Mouse (Mus musculus): ENCODE measurements around the gene Gpr55.
A peak's percentile ranks its signal among the peaks of the same experiment; 100 is the strongest.
"Not testable (repeated sequence)": the region's sequence is repeated elsewhere in the genome, so short reads cannot be mapped to it uniquely, and the experiment has no call there.

The Gpr55 gene

DNA sequence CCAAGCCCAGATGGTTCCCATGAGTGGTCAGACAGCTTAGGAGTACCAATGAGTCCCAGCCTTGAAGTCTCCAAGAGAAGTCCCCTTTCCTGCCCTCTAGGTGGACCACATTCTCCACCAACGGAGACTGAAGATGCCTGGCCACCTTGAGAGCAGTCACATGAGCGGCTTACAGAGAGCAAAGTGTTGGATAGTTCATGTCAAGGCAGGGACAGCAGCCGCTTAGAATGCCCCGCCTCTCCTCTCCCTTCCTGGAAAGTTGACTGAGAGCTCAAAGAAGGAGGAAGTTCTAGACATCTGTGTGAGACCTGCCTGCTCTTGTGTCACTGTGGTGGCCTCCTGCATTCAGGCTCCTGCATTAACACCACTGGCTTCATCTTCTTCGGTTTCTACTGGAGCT, at the start of gene Gpr55:
Gene Gpr55, minus strand, starts transcription at position 135 of the 400 bp plus-strand sequence.
- no peak for DNase-seq

DNA sequence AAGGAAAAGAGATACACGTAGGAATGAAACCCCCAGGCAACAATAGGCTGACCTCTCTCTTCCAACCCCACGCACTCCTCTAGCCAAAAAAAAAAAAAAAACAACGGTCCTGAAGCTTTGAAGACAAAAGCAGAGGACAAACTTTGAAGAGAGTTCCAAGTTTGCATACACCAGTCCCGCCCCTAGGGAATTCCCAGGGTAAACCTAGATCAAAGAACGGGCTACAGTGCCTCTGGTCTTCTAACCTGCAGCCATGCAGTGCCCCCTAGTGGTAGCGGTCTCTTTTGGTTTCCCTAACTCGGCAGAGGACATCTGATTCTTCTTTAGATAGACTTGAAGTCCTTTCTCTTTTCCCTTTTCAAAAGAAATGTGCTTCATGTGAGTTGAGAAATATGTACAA, 47.0 kb upstream of the Gpr55 start:
- DNase-seq: peak; percentile 94 to 98

DNA sequence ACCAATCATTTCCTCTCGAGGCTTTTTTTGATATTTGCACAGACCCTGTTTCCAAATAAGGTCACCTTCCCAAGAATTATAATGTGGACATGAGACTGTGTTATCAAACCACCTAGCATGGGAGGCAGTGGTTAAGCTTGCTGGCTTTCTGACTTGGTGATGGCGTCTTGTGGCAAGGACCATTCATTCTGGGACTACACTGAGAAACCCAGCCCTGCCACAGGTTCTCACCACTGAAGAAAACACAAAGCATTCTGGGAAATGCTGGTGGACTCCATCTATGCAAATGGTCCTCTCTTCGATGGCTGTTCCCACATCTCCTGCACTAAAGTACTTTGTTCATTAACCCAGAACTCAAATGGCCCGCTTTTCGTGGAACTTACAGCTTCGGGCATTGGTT, 45.2 kb upstream of the Gpr55 start:
- DNase-seq: no peak

DNA sequence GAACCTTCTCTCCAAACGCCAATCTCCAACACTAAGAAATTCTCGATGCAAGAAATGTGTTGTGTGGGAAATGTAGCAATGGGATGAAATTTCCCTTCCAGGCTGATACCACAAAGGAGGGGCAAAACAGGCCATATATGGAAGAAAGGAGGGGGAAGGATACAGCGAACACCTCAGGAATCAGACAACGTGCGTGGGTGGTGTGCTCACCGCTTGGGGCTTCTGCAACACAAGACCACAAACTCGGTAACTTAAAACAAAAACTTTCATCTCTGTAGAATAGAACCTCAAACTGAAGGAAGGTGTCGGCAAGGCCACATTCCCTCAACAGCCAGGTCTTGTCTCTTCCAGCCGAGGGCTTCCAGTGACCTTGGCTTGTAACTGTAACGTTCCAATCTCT, 44.7 kb upstream of the Gpr55 start:
- no peak for DNase-seq

DNA sequence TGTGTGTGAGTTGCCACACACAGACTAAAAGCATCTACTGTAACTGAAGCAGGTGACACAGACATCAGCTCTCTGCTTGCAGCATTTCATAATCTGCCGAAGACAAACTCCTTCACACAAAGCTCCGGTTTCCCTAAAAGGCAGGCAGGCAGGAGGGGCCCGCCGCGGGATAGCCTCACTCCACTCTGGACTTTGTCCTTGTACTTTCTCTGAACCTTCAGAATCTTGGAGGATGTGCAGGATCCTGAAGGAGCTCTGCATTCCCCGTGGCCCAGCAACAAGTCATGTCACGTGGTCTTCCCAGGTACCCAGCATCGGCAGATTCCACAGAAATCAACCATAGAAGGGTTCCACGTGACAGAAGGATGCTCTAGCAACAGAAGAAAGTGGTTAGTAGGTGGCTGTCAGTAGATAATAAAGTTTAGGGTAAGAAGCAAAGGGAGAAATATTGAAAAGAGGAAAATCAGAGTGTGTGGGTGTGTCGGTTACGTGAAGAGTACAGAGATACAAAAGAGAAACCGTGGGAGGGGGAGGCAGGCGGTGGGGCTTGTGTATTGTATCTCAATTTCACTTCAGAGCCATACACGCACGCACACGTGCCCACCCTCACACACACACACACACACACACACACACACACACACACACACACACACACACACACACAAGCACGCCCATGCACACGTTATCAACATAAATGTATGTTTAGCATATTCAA, 39.2 kb upstream of the Gpr55 start:
- DNase-seq: no peak

DNA sequence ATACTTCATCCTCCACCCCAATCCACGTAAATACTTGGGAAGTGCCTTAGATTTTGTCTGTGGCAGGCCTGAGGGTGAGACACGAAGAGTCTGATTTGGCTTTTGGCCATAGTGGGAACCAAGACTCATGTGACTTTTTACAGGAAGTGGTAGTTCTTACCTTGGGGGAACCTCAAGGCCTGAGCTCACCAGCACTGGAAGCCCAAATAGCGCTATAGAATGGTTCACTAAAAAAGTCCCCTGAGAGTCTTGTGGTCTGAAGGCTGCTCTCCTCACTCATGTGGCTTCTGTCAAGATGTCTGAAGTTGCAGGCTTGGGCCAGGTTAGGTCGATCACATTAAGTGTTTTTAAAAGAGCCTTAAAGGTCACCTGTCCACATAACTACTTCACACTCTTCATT, 37.2 kb upstream of the Gpr55 start:
- no peak for DNase-seq

DNA sequence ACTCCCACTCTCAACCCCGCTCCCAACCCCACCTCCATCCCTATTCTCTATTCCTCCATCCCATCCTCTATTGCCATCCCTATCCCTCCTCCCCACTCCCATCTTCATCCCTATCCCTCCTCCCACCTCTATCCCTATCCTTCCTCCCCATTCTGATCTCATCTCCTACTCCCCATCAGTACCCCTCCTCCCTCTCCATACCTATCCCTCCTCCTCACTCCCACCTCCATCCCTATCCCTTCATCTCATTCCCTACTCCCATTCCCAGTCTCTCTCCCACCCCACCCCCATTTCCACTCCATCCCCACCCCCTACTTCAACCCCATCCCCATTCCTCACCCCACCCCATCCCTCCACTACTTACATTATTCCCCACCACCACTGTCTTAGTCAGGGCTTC, 36.4 kb upstream of the Gpr55 start:
- no peak for DNase-seq

DNA sequence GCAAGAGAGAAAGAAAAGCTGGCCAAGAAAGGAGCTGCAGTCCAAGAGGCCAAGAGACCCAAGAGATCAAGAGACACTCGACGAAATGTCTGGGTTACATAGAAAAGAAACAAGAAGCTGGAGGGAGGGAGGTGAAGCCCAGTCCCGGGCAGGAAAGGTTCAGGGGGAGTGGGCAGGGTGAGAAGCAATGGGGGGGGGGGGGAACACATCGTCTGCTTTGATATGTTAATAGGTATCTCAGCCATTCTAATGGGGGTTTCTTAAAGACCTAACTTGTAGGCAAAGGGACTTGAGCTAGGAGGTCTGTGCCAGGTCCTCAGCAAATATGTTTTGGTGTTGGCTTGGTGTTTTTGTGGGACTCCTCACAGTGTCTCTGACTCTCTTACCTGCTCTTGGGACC, 32.7 kb upstream of the Gpr55 start:
- DNase-seq: no peak

DNA sequence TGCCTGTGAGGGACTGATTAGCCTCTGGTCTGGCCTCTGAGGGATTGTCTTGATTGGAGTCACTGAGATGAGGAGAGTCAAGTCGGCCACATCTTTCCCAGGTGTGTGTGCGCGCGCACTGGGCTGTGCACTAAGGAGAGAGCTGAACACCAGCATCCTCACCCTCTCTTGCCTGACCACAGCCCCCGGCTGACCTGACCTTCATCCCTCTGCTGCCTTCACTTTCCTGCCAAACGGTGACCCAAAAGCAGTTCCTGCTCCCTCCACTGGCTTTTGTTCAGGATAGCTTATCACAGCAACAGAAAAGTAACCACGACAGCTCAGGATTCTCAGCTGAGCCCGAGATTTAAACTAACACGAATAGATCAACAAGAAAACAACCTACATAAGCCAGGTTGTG, 31.4 kb upstream of the Gpr55 start:
- no peak for DNase-seq

DNA sequence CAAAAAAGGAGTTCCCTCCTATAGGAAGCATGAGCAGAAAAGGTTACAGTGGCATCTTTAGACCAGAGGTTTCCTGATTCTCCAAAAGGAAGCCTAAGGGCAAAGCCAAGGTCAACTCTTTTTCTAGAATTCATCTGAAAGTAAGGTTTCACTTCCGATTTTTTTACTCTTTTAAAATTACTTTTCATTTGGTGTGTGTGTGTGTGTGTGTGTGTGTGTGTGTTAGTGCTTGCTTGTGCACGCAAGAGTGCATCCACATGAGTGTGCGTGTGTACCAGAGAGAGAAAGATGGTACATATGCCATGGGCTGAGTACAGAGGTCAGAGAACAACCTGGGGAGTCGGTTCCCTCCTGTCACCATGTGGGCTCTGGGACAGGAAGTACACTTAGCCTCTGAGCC, 28.1 kb upstream of the Gpr55 start:
- not testable (repeated sequence) for DNase-seq

DNA sequence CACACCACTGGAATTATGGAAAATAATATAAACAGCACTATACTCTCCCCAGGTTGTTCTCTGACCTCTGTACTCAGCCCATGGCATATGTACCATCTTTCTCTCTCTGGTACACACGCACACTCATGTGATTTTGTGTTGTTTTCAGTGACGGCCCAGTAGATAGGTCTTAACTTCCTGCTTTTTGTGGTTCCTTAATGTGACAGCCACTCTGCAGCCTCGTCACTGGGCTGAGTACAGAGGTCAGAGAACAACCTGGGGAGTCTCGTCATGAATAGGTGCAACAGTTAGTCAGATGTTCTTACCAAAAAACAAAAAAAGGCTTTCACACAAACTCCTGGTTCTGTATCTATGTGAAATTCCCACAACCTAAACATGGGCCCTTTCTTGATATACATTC, 27.5 kb upstream of the Gpr55 start:
- DNase-seq: no peak

DNA sequence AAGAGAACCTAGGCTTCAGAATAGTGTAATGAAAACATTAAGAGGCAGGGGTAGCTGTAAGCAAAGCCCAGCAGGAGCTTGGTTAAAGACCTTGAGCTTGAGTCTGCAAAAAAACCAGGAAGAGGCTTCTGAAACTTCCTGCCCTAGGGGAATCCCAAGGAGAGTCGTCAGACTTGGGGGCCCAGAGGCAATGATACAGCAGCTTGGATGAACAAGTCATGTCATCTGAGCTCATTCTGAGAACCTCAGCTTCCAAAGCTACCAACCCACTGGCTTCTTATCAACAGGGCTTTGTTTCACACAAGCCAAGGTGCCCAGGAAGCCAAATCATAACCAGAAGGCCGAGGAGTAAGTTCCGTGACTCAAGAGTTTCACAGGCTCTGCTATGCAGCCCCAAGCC, 25.0 kb upstream of the Gpr55 start:
- DNase-seq: no peak

DNA sequence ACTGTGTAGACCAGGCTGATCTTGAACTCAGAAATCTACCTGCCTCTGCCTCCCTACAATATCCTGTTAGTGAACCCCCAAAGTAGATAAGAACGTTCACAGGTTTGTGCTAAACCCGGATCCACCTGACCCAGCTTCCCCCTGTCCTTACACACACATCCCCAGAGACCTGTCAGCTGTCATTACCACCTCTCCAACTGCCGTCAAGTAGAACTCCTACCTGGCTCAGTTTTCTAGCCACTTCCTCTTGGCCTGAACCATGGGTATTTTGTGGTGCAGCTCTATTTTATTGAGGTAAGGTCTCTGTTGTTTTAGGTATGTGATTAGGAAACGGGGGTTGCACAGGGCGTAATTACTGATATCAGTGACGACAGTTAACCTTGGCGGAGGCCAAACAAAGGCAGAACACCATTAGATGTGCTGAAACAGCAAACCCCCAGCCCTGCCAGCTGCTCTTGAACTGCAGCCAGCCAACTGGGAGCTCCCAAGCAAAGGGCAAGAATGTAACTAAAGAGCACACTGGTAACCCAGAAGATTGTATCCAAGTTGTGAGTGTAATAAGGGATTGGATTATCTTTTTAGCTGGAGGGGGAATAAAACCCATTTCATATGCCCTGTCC, 21.0 kb upstream of the Gpr55 start:
- peak; percentile 11 to 20 for DNase-seq

DNA sequence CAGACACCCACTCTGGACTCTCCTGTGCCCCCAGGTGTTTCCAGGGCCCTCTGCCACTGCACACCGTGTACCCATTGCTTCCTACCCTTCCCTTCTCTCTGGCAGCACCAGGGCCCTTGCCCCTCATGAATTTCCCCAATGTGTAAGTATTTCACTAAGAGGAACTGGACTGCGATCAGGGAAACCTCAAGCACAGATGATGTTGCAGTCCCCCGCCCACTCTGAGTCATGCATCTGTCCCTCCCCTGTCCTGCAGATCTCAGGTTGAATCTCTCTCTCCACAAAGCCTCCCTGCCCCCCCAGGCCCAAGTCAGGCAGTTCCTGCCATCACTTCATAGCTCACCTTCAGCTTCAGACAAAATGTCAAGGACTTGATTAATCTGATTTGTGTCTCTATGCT, 16.9 kb upstream of the Gpr55 start:
- DNase-seq: no peak

DNA sequence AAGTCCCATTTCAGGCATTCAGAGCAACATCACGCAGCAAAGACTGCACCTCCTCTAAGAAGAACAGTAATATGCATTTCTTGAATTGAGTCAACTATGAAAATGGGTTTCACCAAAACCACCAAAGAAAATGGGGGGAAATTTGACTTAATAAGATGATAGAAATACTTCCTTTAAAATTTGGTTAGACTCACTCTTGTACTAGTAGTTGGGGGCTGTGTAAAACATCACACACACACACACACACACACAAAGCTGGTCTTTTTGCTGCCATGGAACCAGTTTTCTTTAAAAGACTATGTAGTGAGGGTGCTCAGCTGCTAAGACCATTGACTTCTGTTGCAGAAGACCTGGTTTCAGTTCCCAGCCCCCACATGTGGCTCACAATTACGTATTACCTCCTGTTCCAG, 12.7 kb upstream of the Gpr55 start:
- no peak for DNase-seq

DNA sequence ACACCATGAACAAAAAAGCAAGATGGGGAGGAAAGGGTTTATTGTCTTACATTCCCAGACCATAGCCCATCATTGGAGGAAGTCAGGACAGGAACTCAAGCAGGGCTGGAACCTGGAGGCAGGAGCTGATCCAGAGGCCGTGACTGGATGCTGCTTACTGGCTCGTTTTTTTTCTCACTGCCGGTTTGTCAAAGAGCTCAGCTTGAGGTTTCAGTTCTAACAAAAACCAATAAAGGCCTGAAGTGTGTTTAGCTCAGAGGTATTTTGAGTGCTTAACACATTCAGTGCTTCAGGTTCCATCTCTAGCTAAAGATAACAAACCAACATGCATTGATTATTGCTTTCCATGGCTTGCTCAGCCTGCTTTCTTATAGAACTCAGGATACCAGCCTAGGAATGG, 11.5 kb upstream of the Gpr55 start:
- no peak for DNase-seq

DNA sequence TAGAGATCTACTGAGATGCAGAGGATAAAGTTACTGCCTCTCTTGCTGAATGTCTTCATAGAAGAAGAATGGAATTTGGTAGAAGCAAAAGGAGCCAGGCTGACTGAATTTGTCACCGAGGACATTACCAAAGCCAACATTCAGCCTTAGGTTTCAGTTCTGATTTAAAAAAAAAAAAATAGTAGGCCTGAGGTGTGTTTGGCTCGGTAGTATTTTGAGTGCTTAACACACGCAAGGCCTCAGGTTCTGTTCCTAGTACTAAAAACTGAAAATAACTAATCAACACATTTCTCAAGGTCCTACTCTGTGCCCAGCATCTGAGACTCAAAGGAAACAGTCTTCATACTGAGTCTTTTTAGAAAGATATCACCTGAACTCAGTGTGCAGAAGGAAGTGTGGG, 10.3 kb upstream of the Gpr55 start:
- DNase-seq: no peak

DNA sequence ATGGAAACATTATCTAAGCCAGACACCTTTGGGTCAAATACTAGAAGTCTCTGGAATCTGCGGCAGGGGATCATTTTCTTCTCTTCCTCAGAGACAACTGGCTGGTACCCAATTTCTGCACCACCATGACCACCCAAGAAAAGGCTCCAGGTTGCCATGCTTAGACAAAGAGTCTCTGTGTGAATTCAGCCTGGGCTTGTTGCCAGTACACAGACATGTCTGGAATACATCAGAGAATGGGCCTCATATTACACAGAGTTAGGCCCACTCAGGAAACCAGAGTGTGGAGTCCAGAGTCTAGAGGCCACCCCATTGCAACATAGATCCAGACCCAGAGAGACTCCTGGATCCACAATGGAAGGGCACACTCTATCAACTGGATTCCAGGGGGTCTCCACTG, 8.7 kb upstream of the Gpr55 start:
- DNase-seq: peak; percentile 9 to 26

DNA sequence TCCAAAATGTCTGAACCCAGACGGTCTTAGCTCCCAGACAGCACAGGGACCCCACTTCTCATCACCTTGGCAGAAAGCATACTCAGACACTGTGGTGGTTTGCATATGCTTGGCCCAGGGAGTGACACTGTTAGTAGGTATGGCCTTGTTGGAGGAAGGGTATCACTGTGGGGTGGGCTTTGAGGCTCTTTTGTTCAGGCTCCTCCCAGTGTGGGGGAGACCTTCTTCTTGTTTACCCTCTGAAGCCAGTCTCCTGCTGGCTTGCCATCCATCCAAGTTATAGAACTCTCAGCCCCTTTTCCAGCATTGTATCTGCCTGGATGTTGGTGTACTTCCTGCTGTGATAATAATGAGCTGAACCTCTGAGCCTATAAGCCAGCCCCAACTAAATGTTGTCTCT, 8.3 kb upstream of the Gpr55 start:
- no peak for DNase-seq

DNA sequence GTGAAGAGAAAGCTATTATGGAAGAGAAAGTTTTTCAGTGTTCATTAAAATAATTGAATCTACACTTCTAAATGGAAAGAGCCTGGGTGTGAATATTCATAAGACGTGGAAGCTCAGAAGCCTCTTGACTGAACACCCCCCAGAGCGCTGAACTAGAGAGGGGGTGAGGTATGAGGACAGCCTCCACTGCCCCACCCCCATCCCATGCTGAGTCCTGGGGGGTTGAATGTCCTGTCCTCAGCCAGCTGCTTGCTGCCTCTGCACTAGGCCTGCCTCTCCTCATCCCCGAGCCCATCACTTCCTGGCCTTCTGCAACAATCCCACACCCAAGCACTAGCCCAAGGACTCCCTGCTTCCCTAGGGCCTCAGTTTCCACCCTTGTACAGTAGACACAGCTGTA, 5.0 kb upstream of the Gpr55 start:
- no peak for DNase-seq

DNA sequence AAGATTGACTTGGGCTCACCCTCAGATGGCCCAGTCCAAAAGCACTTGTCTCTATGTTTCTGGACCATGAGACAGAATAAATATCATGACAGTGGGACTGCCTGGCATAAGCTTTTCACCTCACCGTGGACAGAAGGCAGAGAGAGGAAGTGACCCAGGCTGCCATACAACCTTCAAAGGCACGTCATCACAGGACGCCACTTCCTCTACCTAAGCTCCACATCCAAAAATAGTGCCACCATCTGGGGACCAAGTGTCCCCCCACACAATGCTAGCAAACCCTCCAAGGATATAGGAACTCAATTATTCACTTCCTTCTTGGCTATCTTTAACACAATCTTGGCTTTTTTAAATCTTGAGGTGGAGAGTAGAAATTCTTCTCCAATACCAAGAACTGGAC, 1.3 kb upstream of the Gpr55 start:
- DNase-seq: no peak

DNA sequence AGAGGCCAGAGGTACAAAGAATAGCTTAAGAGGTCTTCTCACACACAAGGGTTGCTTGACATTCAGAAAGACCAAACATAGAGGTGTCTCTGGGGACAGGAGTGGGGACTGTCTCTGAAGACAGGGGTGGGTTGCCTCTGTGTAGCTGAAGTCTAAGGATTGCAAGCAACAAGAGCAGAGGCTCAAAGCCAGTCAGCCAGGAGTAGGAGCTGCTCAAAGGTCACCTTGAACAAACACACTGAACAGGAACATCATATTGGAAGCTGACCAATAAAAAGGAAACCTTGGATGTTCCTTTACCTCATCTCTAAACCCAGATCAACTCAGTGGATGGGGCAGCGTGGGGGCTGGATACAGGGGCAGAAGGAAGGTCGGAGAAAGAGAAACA, 924 bp downstream of the Gpr55 start:
- no peak for DNase-seq

DNA sequence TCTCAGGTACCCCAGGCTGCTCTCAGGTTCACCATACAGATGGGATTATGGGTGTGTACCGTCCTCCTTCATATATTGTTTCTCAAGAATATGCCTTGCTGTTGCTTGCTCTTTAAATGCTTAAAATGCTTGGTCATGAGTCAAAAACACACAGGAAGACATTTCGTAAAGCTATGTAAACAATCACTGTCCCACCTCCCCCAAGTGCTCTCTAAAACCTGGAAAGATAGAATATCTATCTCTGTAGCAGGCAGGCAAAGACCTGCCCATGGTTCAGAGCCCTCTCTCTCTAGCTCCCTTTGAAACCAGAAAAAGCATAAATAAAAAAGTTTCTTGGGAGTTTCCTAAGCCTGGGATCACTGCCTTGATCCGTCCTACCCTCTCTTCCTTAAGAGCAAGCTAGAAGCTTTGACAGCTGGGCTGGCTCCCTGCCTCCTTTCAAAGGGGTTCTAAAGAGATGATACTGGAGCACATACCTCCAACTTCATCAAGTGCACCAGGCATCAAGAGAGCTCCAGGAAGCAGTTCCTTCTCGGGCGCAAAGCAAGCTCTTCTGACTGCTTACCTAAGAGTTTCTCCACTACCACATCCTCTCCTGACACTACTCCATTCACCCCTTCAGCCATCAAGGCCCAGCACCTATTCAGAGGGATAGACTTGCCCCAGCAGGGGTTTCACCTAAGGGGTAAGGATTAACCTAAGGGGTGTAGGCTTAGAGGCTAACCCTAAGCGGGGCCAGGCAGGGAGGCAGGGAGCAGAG, 1.5 kb downstream of the Gpr55 start:
- no peak for DNase-seq

DNA sequence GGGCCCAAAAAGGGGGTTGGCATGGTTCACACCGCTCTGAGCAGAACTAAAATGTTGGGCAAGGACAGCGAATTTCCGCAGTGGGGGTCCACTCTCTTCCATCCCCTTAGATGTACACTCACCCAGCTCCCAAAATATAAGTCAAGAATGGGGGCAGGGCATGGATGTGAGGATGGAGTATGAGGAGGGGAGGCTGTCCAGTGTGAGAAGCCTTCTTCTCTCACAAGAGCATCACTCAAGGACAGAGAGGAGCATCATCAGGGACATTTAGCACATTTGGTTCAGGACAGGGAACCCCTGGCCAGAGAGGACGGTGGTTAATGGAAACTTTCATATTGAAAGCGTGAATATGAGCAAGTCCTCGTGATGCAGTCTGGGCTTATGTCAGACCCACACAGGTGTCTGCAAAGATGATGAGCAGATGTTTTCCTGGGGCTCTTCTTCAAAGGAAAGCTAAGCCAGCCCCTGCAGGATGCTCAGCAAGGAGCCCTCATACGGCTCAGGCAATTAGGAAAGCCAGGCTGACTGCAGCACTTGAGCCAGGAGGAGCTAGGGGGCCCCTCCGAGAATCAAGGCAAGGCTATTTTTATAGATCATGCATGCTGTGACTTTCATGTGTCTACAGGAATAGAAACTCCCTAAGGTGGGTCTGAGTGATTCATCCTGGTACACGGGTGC, 2.7 kb downstream of the Gpr55 start:
- no peak for DNase-seq
